Mouse (Mus musculus) kidney, postnatal 25 days (tissue): ENCODE data around the gene Tmem128.

Source experiments
- DNase-seq, 2 experiments: peaks; one replicate each; pipeline ENCODE4 v3.0.0; 2021; ENCODE audit warnings: mixed read lengths in 2 of 2

The Tmem128 gene

DNA sequence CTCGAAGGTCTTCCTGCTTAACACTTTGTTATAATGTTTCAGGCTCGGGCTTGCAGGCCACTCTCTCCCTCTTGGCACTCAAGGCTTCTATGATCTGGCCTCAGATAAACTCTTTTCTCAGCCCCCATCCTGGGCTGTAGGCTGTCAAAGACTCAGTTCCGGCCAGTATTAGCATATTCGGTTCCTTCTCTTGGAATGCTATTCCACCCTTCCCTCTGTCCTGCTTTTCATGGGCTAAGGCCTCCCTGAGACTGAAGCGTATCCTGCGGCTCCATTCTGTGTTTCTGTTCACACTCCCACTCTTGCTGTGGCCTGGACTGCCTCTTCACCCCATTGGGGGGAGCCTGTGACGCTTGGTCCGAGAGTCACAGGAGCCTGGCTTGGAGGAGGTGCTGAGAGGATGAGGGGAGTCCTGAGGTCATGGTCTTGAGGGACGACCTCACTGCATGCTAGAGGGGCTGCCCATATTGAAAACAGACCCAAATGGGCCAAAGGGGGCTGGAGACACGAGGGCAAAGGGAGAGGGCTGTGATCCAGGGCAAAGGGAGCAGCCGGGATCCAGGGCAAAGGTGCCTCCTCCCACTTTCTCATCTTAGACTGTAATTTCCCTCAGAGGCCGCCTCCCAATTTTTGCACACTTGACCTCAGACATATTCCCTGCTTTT is 18.1 kb downstream of the Tmem128 start:
- peak in 1 of 2 experiments; percentile 47 for DNase-seq

DNA sequence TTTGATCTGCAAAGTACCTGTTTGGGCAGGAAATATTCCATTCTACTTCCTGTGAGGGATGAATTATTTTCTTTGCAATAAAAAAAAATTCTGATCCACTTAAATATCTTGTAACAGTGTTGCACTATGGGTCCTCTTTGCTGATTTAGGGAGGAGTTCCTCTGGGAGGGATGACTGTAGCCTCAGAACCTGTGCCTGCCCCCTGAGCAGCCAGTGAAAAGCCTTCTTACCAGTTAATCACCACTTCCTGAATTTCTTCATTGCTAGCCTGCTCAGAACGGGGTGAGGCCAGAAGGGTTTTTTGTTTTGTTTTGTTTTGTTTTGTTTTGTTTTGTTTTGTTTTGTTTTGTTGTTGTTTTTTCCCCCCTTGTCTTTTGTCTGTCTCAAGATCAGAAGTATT is 20.1 kb downstream of the Tmem128 start:
- DNase-seq: no peak

- DNase-seq: no peak
These were observed 25.7 kb downstream of the Tmem128 start for GRCm38 (mm10) chr5:38285724-38286123.

DNA sequence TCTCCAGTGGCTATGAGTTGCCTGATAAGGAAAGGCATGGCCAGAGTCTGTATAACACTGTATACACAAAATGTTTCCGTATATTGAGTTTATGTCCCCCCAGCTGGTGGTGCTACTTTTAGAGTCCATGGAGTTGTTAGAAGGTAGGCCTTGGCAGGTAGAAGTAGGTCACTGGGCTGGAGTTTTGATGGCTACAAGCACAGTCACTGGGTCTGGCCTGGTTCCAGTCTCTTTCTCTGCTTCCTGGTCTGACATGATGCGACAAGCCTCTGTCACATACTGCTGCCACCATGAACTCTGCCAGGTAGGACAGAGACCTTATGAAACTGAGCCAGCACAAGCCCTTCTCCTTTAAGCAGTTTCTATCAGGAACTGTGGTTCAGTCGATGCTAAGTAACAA is 28.5 kb downstream of the Tmem128 start:
- DNase-seq: no peak

DNA sequence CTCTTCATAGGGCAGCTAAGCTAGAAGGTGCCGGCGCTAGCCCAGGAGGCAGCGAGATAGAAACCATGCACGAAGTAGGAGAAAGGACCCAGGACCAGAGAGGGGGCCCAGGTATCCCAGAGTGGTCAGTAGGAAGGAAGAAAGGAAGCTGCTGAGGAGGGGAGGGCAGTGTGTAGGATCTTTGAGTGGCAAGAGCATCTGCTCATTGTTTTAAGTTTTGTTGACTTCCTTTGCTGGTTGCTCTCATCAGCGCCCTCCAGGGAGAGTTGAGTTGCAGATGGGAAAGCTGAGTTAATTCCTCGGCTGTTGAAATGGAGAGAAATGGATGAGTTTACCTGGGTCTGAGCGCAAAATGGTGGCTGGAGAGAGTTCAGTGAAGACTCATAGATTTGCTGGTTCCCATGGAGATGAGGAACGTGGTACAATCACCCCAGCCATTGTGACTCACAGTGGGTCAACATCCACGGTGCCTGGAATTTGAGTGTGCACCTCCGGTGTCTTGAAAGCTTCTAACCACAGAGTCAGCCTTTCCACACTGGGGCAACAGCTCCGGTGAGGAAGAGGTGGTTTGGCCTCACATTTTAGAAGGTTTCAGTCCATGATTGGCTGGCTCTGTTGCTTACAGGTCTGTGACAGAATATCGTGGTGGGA is 41.9 kb downstream of the Tmem128 start:
- no peak for DNase-seq

DNA sequence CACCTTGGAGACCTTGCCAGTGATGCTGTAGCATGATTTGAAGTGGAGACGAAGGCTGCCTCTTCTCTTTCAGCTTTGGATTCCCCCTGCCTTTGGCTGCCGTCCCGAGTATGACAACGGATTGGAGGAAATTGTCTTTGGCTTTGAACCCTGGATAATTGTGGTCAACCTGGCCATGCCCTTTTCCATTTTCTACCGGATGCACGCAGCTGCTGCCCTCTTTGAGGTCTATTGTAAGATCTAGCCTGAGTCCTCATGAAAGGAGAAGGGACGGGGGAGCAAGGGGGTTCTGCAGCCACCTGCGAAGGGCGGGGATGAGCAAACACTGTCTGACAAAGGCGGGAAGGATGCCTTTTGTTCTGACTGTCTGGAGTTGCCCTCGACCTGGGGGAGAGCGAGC is 42.7 kb downstream of the Tmem128 start:
- DNase-seq: no peak

- peak in 1 of 2 experiments; percentile 38 for DNase-seq
These were observed 45.3 kb downstream of the Tmem128 start for GRCm38 (mm10) chr5:38305241-38305640.

- DNase-seq: peak; percentile 87 to 95
These were observed 47.5 kb downstream of the Tmem128 start for GRCm38 (mm10) chr5:38307255-38308101.

- peak; percentile 72 to 86 for DNase-seq
These were observed 48.9 kb downstream of the Tmem128 start for GRCm38 (mm10) chr5:38308873-38309272.

- no peak for DNase-seq
These were observed 49.8 kb downstream of the Tmem128 start for GRCm38 (mm10) chr5:38309795-38310194.
